Mouse (Mus musculus): ENCODE measurements around the gene F2rl1. TPM values are rescaled to one million over a fixed set of nuclear protein-coding genes. Genes with fewer than 3 reads are reported as not detected.
"Not testable (repeated sequence)": the region's sequence is repeated elsewhere in the genome, so short reads cannot be mapped to it uniquely, and the experiment has no call there.

F2rl1 gene
- total and polyA plus RNA-seq, 3 experiments: 0.06 TPM; not detected in 2

- Histone ChIP-seq H3K27ac (ENCODE audit: control insufficient read depth, low read depth, low read length) (no peak overlapping the region), H3K9me3 (replicated peaks; ENCODE audit: insufficient read depth, low read length) (no peaks in the 10 kb centered on the region), H3K79me2 (ENCODE audit: control insufficient read depth, insufficient read depth, low read length, poor library complexity) (no peaks in the 10 kb centered on the region), H3K4me1 (ENCODE audit: control insufficient read depth in 1 of 2, insufficient read depth in 2 of 2, low read length in 2 of 2) (peaks cover 0 to 6% of the 10 kb centered on the region in 2 experiments; a peak in 1 of 4 replicates), H3K36me3 (ENCODE audit: control insufficient read depth in 1 of 2, insufficient read depth in 2 of 2, low read length in 2 of 2) (peaks cover 0 to 3% of the 10 kb centered on the region in 2 experiments; a peak in 1 of 4 replicates), H3K27me3 (ENCODE audit: control insufficient read depth in 1 of 2, insufficient read depth in 2 of 2, low read length in 2 of 2) (peaks cover 2 to 9% of the 10 kb centered on the region in 2 experiments), H3K9ac (ENCODE audit: control insufficient read depth, low read depth, low read length, poor library complexity, severe bottlenecking) (no peak overlapping the region), H3K4me3 (ENCODE audit: control insufficient read depth in 1 of 2, insufficient read depth in 1 of 2, low read depth in 2 of 2, low read length in 2 of 2) (no peak overlapping the region)
- TF ChIP-seq SIN3A (IDR thresholded peaks at IDR 0.05; ENCODE audit: low read length) (no peak), TBP (IDR thresholded peaks at IDR 0.05; ENCODE audit: low read depth, low read length) (no peak), MAFK (IDR thresholded peaks at IDR 0.05; ENCODE audit: borderline replicate concordance, low read depth, low read length) (no peak), MYB (IDR thresholded peaks at IDR 0.05; ENCODE audit: low read depth, low read length) (no peak)
- DNase-seq (ENCODE audit: low read depth, low spot score): no peak
These were observed 9.1 kb upstream of the F2rl1 start for GRCm38 (mm10) chr13:95534131-95534561.

DNA sequence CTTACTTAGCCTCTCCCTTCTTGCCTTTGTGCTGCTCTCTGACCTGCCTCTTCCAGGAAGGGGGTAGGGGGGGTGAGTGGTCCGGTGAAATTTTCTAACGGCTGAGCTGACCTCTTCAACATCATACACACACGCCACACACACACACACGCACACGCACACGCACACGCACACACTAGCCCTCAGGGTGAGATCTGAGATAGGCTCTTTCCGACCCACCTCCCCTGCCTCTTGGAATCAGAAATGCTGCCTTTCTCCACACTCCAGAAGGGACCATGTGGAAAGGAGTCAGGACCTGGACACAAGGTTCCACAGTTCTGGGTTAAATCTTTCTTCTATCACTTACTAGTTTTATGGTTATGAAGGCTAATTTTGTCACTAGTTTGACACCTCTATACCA lies 8.6 kb upstream of the F2rl1 start:
- peaks cover 2 to 9% of the 10 kb centered on the region in 2 experiments for H3K27me3 ChIP-seq (ENCODE audit: control insufficient read depth in 1 of 2, insufficient read depth in 2 of 2, low read length in 2 of 2)
- H3K4me3 ChIP-seq (ENCODE audit: control insufficient read depth in 1 of 2, insufficient read depth in 1 of 2, low read depth in 2 of 2, low read length in 2 of 2): no peak overlapping the region
- no peak overlapping the region for H3K9ac ChIP-seq (ENCODE audit: control insufficient read depth, low read depth, low read length, poor library complexity, severe bottlenecking)
- H3K9me3 ChIP-seq (replicated peaks; ENCODE audit: insufficient read depth, low read length): no peaks in the 10 kb centered on the region
- DNase-seq (ENCODE audit: low read depth, low spot score): no peak
- TF ChIP-seq GATA1 (IDR thresholded peaks at IDR 0.05; ENCODE audit: low read depth, low read length) (no peak), MYC (IDR thresholded peaks at IDR 0.05; ENCODE audit: low read depth, low read length) (no peak)
- H3K27ac ChIP-seq (ENCODE audit: control insufficient read depth, low read depth, low read length): no peak overlapping the region
- H3K4me1 ChIP-seq (ENCODE audit: control insufficient read depth in 1 of 2, insufficient read depth in 2 of 2, low read length in 2 of 2): peaks cover 0 to 6% of the 10 kb centered on the region in 2 experiments; a peak in 1 of 4 replicates
- no peaks in the 10 kb centered on the region for H3K79me2 ChIP-seq (ENCODE audit: control insufficient read depth, insufficient read depth, low read length, poor library complexity)
- peaks cover 0 to 3% of the 10 kb centered on the region in 2 experiments; a peak in 1 of 4 replicates for H3K36me3 ChIP-seq (ENCODE audit: control insufficient read depth in 1 of 2, insufficient read depth in 2 of 2, low read length in 2 of 2)

DNA sequence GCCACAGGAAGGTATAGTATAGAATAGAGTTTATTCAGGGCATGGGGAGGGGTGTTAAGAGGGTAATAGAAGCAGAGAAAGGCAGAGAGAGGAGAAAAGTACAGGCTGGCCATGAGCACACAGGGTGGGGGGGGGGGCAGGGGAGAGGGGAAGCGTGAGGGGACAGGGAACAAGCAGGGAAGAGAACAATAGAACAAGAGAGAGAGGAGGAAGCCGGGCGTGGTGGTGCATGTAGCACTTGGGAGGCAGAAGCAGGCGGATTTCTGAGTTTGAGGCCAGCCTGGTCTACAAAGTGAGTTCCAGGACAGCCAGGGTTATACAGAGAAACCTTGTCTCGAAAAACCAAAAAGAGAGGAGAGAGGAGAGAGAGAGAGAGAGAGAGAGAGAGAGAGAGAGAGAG lies 8.1 kb upstream of the F2rl1 start:
- not testable (repeated sequence) for H3K27ac ChIP-seq (ENCODE audit: control insufficient read depth, low read depth, low read length)

GRCm38 (mm10) chr13:95531273-95532045 lies 6.4 kb upstream of the F2rl1 start:
- peaks cover 0 to 6% of the 10 kb centered on the region in 2 experiments; a peak in 1 of 4 replicates for H3K4me1 ChIP-seq (ENCODE audit: control insufficient read depth in 1 of 2, insufficient read depth in 2 of 2, low read length in 2 of 2)
- H3K79me2 ChIP-seq (ENCODE audit: control insufficient read depth, insufficient read depth, low read length, poor library complexity): no peaks in the 10 kb centered on the region
- H3K4me3 ChIP-seq (ENCODE audit: control insufficient read depth in 1 of 2, insufficient read depth in 1 of 2, low read depth in 2 of 2, low read length in 2 of 2): no peak overlapping the region
- H3K36me3 ChIP-seq (ENCODE audit: control insufficient read depth in 1 of 2, insufficient read depth in 2 of 2, low read length in 2 of 2): peaks cover 0 to 3% of the 10 kb centered on the region in 2 experiments; a peak in 1 of 4 replicates
- no peak overlapping the region for H3K9ac ChIP-seq (ENCODE audit: control insufficient read depth, low read depth, low read length, poor library complexity, severe bottlenecking)
- H3K27ac ChIP-seq (ENCODE audit: control insufficient read depth, low read depth, low read length): no peak overlapping the region
- DNase-seq (ENCODE audit: low read depth, low spot score): no peak
- H3K27me3 ChIP-seq (ENCODE audit: control insufficient read depth in 1 of 2, insufficient read depth in 2 of 2, low read length in 2 of 2): peaks cover 2 to 10% of the 10 kb centered on the region in 2 experiments
- no peaks in the 10 kb centered on the region for H3K9me3 ChIP-seq (replicated peaks; ENCODE audit: insufficient read depth, low read length)
- no peak for TF ChIP-seq NRF1 (IDR thresholded peaks at IDR 0.05; ENCODE audit: insufficient read depth, low read depth, low read length, poor library complexity, severe bottlenecking)
- no peak for TF ChIP-seq GABPA (IDR thresholded peaks at IDR 0.05; ENCODE audit: low read depth, low read length)
- no peak for TF ChIP-seq ZMIZ1 (IDR thresholded peaks at IDR 0.05; ENCODE audit: low read depth, low read length)
- TF ChIP-seq ZKSCAN1 (IDR thresholded peaks at IDR 0.05; ENCODE audit: low read depth, low read length): no peak
- no peak for TF ChIP-seq MAZ (IDR thresholded peaks at IDR 0.05; ENCODE audit: low read depth, low read length)
- no peak for TF ChIP-seq ZNF384 (IDR thresholded peaks at IDR 0.05; ENCODE audit: low read depth, low read length)
- TF ChIP-seq GATA1 (IDR thresholded peaks at IDR 0.05; ENCODE audit: low read depth, low read length): no peak
- no peak for TF ChIP-seq CTCF (IDR thresholded peaks at IDR 0.05 in 2 of 3, conservative IDR thresholded peaks at IDR 0.05 in 1 of 3; ENCODE audit: control insufficient read depth in 1 of 3, insufficient read depth in 1 of 3, low read depth in 2 of 3, low read length in 3 of 3, poor library complexity in 1 of 3, severe bottlenecking in 1 of 3)
- no peak for TF ChIP-seq TBP (IDR thresholded peaks at IDR 0.05; ENCODE audit: low read depth, low read length)
- no peak for TF ChIP-seq HCFC1 (IDR thresholded peaks at IDR 0.05; ENCODE audit: low read depth, low read length)
- no peak for TF ChIP-seq MXI1 (IDR thresholded peaks at IDR 0.05; ENCODE audit: low read depth, low read length)
- TF ChIP-seq CHD2 (IDR thresholded peaks at IDR 0.05; ENCODE audit: low read length): no peak
- TF ChIP-seq POLR2A (IDR thresholded peaks at IDR 0.05; ENCODE audit: control insufficient read depth in 1 of 2, insufficient read depth in 1 of 2, low read depth in 1 of 2, low read length in 2 of 2, poor library complexity in 1 of 2): no peak
- TF ChIP-seq ZC3H11A (IDR thresholded peaks at IDR 0.05; ENCODE audit: low read depth, low read length): no peak

More for the DNA sequence above, 8.1 kb upstream of the F2rl1 start:
- H3K27me3 ChIP-seq (ENCODE audit: control insufficient read depth in 1 of 2, insufficient read depth in 2 of 2, low read length in 2 of 2); H3K36me3 ChIP-seq (ENCODE audit: control insufficient read depth in 1 of 2, insufficient read depth in 2 of 2, low read length in 2 of 2); H3K79me2 ChIP-seq (ENCODE audit: control insufficient read depth, insufficient read depth, low read length, poor library complexity); H3K4me3 ChIP-seq (ENCODE audit: control insufficient read depth in 1 of 2, insufficient read depth in 1 of 2, low read depth in 2 of 2, low read length in 2 of 2); DNase-seq (ENCODE audit: low read depth, low spot score); H3K9me3 ChIP-seq (replicated peaks; ENCODE audit: insufficient read depth, low read length); H3K9ac ChIP-seq (ENCODE audit: control insufficient read depth, low read depth, low read length, poor library complexity, severe bottlenecking); H3K4me1 ChIP-seq (ENCODE audit: control insufficient read depth in 1 of 2, insufficient read depth in 2 of 2, low read length in 2 of 2): not testable (repeated sequence)

All from MEL (cell line).